Mouse (Mus musculus): ENCODE results near the gene Cd22. TPM values are rescaled to one million over a fixed set of nuclear protein-coding genes. Genes with fewer than 3 reads are reported as not detected.
A peak's percentile ranks its signal among the peaks of the same experiment; 100 is the strongest.
"Not testable (repeated sequence)": the region's sequence is repeated elsewhere in the genome, so short reads cannot be mapped to it uniquely, and the experiment has no call there.

The Cd22 gene
- polyA plus RNA-seq, 1 experiment from 2014 or later, result 0.29 TPM

- 63% methylated on average over 3 of the region's 3 CpGs for WGBS
- Histone ChIP-seq H3K27me3 (ENCODE audit: insufficient read depth, low read length) (no peaks in the 10 kb centered on the region), H3K27ac (ENCODE audit: low read length) (no peak overlapping the region), H3K4me1 (ENCODE audit: insufficient read depth, low read length) (no peaks in the 10 kb centered on the region), H3K4me3 (ENCODE audit: low read length) (no peak overlapping the region), H3K4me2 (replicated peaks; ENCODE audit: low read depth, low read length) (no peak overlapping the region), H3K9me3 (ENCODE audit: low read length) (no peaks in the 10 kb centered on the region), H3K36me3 (ENCODE audit: insufficient read depth, low read length) (no peaks in the 10 kb centered on the region), H3K9ac (replicated peaks; ENCODE audit: low read length) (no peak overlapping the region)
- ATAC-seq (ENCODE audit: low FRiP score, low TSS enrichment), result no peak
Observed at GRCm38 (mm10) chr7:30829428-30829827, 50.7 kb downstream of the Cd22 start.

GRCm38 (mm10) chr7:30828871-30829270 is 51.3 kb downstream of the Cd22 start:
- H3K27me3 ChIP-seq (ENCODE audit: insufficient read depth, low read length), result not testable (repeated sequence)

GRCm38 (mm10) chr7:30826660-30827059 is 53.5 kb downstream of the Cd22 start:
- WGBS, result 94% methylated on average over 10 of the region's 10 CpGs
- Histone ChIP-seq H3K36me3 (ENCODE audit: insufficient read depth, low read length) (no peaks in the 10 kb centered on the region), H3K4me1 (ENCODE audit: insufficient read depth, low read length) (no peaks in the 10 kb centered on the region), H3K4me2 (replicated peaks; ENCODE audit: low read depth, low read length) (no peak overlapping the region), H3K9me3 (ENCODE audit: low read length) (no peaks in the 10 kb centered on the region), H3K27ac (ENCODE audit: low read length) (no peak overlapping the region), H3K4me3 (ENCODE audit: low read length) (no peak overlapping the region), H3K27me3 (ENCODE audit: insufficient read depth, low read length) (no peaks in the 10 kb centered on the region), H3K9ac (replicated peaks; ENCODE audit: low read length) (no peak overlapping the region)
- ATAC-seq (ENCODE audit: low FRiP score, low TSS enrichment), result no peak

More at GRCm38 (mm10) chr7:30828871-30829270, 51.3 kb downstream of the Cd22 start:
- not testable (repeated sequence) for H3K4me1 ChIP-seq (ENCODE audit: insufficient read depth, low read length); H3K9me3 ChIP-seq (ENCODE audit: low read length); H3K4me2 ChIP-seq (replicated peaks; ENCODE audit: low read depth, low read length); H3K4me3 ChIP-seq (ENCODE audit: low read length); H3K9ac ChIP-seq (replicated peaks; ENCODE audit: low read length); ATAC-seq (ENCODE audit: low FRiP score, low TSS enrichment); H3K27ac ChIP-seq (ENCODE audit: low read length); H3K36me3 ChIP-seq (ENCODE audit: insufficient read depth, low read length)

- Histone ChIP-seq H3K9ac (replicated peaks; ENCODE audit: low read length) (no peak overlapping the region), H3K9me3 (ENCODE audit: low read length) (no peaks in the 10 kb centered on the region), H3K4me3 (ENCODE audit: low read length) (no peak overlapping the region), H3K36me3 (ENCODE audit: insufficient read depth, low read length) (no peaks in the 10 kb centered on the region), H3K4me2 (replicated peaks; ENCODE audit: low read depth, low read length) (no peak overlapping the region), H3K27me3 (ENCODE audit: insufficient read depth, low read length) (no peaks in the 10 kb centered on the region), H3K4me1 (ENCODE audit: insufficient read depth, low read length) (peaks cover 3% of the 10 kb centered on the region), H3K27ac (ENCODE audit: low read length) (no peak overlapping the region)
- 89% methylated on average over 3 of the region's 3 CpGs for WGBS
- ATAC-seq (ENCODE audit: low FRiP score, low TSS enrichment), result no peak
Observed at GRCm38 (mm10) chr7:30824306-30824705, 55.8 kb downstream of the Cd22 start.

- no peak within 1 kb of the TSS for H3K4me2 ChIP-seq (replicated peaks; ENCODE audit: low read depth, low read length)
- WGBS, result 90% methylated on average over 18 of the region's 18 CpGs
- no peak within 1 kb of the TSS for H3K27ac ChIP-seq (ENCODE audit: low read length)
- no peaks in the 10 kb centered on the region for H3K27me3 ChIP-seq (ENCODE audit: insufficient read depth, low read length)
- no peak for ATAC-seq (ENCODE audit: low FRiP score, low TSS enrichment)
- no peak within 1 kb of the TSS for H3K4me3 ChIP-seq (ENCODE audit: low read length)
- peaks cover 3% of the 10 kb centered on the region for H3K4me1 ChIP-seq (ENCODE audit: insufficient read depth, low read length)
- no peaks in the 10 kb centered on the region for H3K36me3 ChIP-seq (ENCODE audit: insufficient read depth, low read length)
- H3K9me3 ChIP-seq (ENCODE audit: low read length), result no peaks in the 10 kb centered on the region
- H3K9ac ChIP-seq (replicated peaks; ENCODE audit: low read length), result no peak within 1 kb of the TSS
Observed at GRCm38 (mm10) chr7:30823675-30824074, 56.5 kb downstream of the Cd22 start, which contains the start of gene Ffar2. Gene Ffar2, minus strand, starts transcription at chr7:30823775.

- Histone ChIP-seq H3K4me2 (replicated peaks; ENCODE audit: low read depth, low read length) (no peak overlapping the region), H3K27ac (ENCODE audit: low read length) (no peak overlapping the region), H3K4me3 (ENCODE audit: low read length) (no peak overlapping the region), H3K36me3 (ENCODE audit: insufficient read depth, low read length) (no peaks in the 10 kb centered on the region), H3K4me1 (ENCODE audit: insufficient read depth, low read length) (peaks cover 3% of the 10 kb centered on the region), H3K9me3 (ENCODE audit: low read length) (no peaks in the 10 kb centered on the region), H3K9ac (replicated peaks; ENCODE audit: low read length) (no peak overlapping the region), H3K27me3 (ENCODE audit: insufficient read depth, low read length) (no peaks in the 10 kb centered on the region)
- WGBS, result 41% methylated on average over 5 of the region's 5 CpGs
- ATAC-seq (ENCODE audit: low FRiP score, low TSS enrichment), result no peak; the same call in 1 of the 2 replicates
Observed at GRCm38 (mm10) chr7:30821532-30821931, 58.6 kb downstream of the Cd22 start.

GRCm38 (mm10) chr7:30820854-30821445 is 59.2 kb downstream of the Cd22 start:
- 26% methylated on average over 7 of the region's 7 CpGs for WGBS
- H3K4me3 ChIP-seq (ENCODE audit: low read length), result no peak overlapping the region
- H3K4me2 ChIP-seq (replicated peaks; ENCODE audit: low read depth, low read length), result no peak overlapping the region
- ATAC-seq (ENCODE audit: low FRiP score, low TSS enrichment), result peak; percentile 31; the same call in 1 of the 2 replicates
- H3K9ac ChIP-seq (replicated peaks; ENCODE audit: low read length), result no peak overlapping the region
- peaks cover 3% of the 10 kb centered on the region for H3K4me1 ChIP-seq (ENCODE audit: insufficient read depth, low read length)
- no peaks in the 10 kb centered on the region for H3K27me3 ChIP-seq (ENCODE audit: insufficient read depth, low read length)
- H3K27ac ChIP-seq (ENCODE audit: low read length), result no peak overlapping the region
- no peaks in the 10 kb centered on the region for H3K36me3 ChIP-seq (ENCODE audit: insufficient read depth, low read length)
- no peaks in the 10 kb centered on the region for H3K9me3 ChIP-seq (ENCODE audit: low read length)

- Histone ChIP-seq H3K4me2 (replicated peaks; ENCODE audit: low read depth, low read length) (no peak overlapping the region), H3K4me3 (ENCODE audit: low read length) (no peak overlapping the region), H3K9me3 (ENCODE audit: low read length) (no peaks in the 10 kb centered on the region), H3K4me1 (ENCODE audit: insufficient read depth, low read length) (peaks cover 3% of the 10 kb centered on the region), H3K36me3 (ENCODE audit: insufficient read depth, low read length) (no peaks in the 10 kb centered on the region), H3K27me3 (ENCODE audit: insufficient read depth, low read length) (no peaks in the 10 kb centered on the region), H3K27ac (ENCODE audit: low read length) (no peak overlapping the region), H3K9ac (replicated peaks; ENCODE audit: low read length) (no peak overlapping the region)
- WGBS, result 56% methylated on average over 6 of the region's 6 CpGs
- ATAC-seq (ENCODE audit: low FRiP score, low TSS enrichment), result no peak
Observed at GRCm38 (mm10) chr7:30820131-30820530, 60.0 kb downstream of the Cd22 start.

Other genes with a start within 250 kb of the Cd22 start
- not detected in 2 replicates for gene Etv2, start 244.5 kb downstream of the Cd22 start, polyA plus RNA-seq (2015; fragmentation: Nextera tagmentation; extraction: Ambion mirVana)
- 111 and 119 TPM in 2 replicates for gene Rbm42, start 230.0 kb downstream of the Cd22 start, polyA plus RNA-seq (2015; fragmentation: Nextera tagmentation; extraction: Ambion mirVana)
- gene Haus5, start 215.3 kb downstream of the Cd22 start, polyA plus RNA-seq (2015; fragmentation: Nextera tagmentation; extraction: Ambion mirVana), result 59.4 and 67.0 TPM in 2 replicates
- gene Pmis2, start 208.7 kb downstream of the Cd22 start, polyA plus RNA-seq (2015; fragmentation: Nextera tagmentation; extraction: Ambion mirVana), result not detected in 2 replicates
- 0.40 and 0.51 TPM in 2 replicates for gene 2200002J24Rik, start 181.4 kb downstream of the Cd22 start, polyA plus RNA-seq (2015; fragmentation: Nextera tagmentation; extraction: Ambion mirVana)
- gene Atp4a, start 168.1 kb downstream of the Cd22 start, polyA plus RNA-seq (2015; fragmentation: Nextera tagmentation; extraction: Ambion mirVana), result 2.1 and 3.2 TPM in 2 replicates
- 209 and 225 TPM in 2 replicates for gene Tmem147, start 150.8 kb downstream of the Cd22 start, polyA plus RNA-seq (2015; fragmentation: Nextera tagmentation; extraction: Ambion mirVana)
- 0.21 and 0.45 TPM in 2 replicates for gene Gapdhs, start 136.7 kb downstream of the Cd22 start, polyA plus RNA-seq (2015; fragmentation: Nextera tagmentation; extraction: Ambion mirVana)
- gene Sbsn, start 128.9 kb downstream of the Cd22 start, polyA plus RNA-seq (2015; fragmentation: Nextera tagmentation; extraction: Ambion mirVana), result 1.7 and 2.3 TPM in 2 replicates
- 0.89 and 1.2 TPM in 2 replicates for gene Dmkn, start 116.6 kb downstream of the Cd22 start, polyA plus RNA-seq (2015; fragmentation: Nextera tagmentation; extraction: Ambion mirVana)
- 1.0 and 1.5 TPM in 2 replicates for gene Krtdap, start 92.4 kb downstream of the Cd22 start, polyA plus RNA-seq (2015; fragmentation: Nextera tagmentation; extraction: Ambion mirVana)
- gene Ffar2, start 56.6 kb downstream of the Cd22 start, polyA plus RNA-seq (2015; fragmentation: Nextera tagmentation; extraction: Ambion mirVana), result 0.28 and 0.30 TPM in 2 replicates
- 0.12 and 0.24 TPM in 2 replicates for gene Ffar3, start 24.2 kb downstream of the Cd22 start, polyA plus RNA-seq (2015; fragmentation: Nextera tagmentation; extraction: Ambion mirVana)
- gene Ffar1, start 18.8 kb downstream of the Cd22 start, polyA plus RNA-seq (2015; fragmentation: Nextera tagmentation; extraction: Ambion mirVana), result not detected in 2 replicates
- 0.59 and 0.74 TPM in 2 replicates for gene Mag, start 34.5 kb upstream of the Cd22 start, polyA plus RNA-seq (2015; fragmentation: Nextera tagmentation; extraction: Ambion mirVana)
- gene Hamp2, start 44.3 kb upstream of the Cd22 start, polyA plus RNA-seq (2015; fragmentation: Nextera tagmentation; extraction: Ambion mirVana), result not detected in 2 replicates
- gene Hamp, start 63.7 kb upstream of the Cd22 start, polyA plus RNA-seq (2015; fragmentation: Nextera tagmentation; extraction: Ambion mirVana), result not detected in 2 replicates
- 19.8 and 25.3 TPM in 2 replicates for gene Usf2, start 76.5 kb upstream of the Cd22 start, polyA plus RNA-seq (2015; fragmentation: Nextera tagmentation; extraction: Ambion mirVana)
- 72.5 and 73.5 TPM in 2 replicates for gene Lsr, start 93.1 kb upstream of the Cd22 start, polyA plus RNA-seq (2015; fragmentation: Nextera tagmentation; extraction: Ambion mirVana)
- gene Fam187b, start 93.4 kb upstream of the Cd22 start, polyA plus RNA-seq (2015; fragmentation: Nextera tagmentation; extraction: Ambion mirVana), result 8.0 and 9.0 TPM in 2 replicates
- 32.6 and 34.0 TPM in 2 replicates for gene Fxyd5, start 162.1 kb upstream of the Cd22 start, polyA plus RNA-seq (2015; fragmentation: Nextera tagmentation; extraction: Ambion mirVana)
- gene Fxyd7, start 171.1 kb upstream of the Cd22 start, polyA plus RNA-seq (2015; fragmentation: Nextera tagmentation; extraction: Ambion mirVana), result 11.1 and 11.4 TPM in 2 replicates
- gene Fxyd1, start 176.9 kb upstream of the Cd22 start, polyA plus RNA-seq (2015; fragmentation: Nextera tagmentation; extraction: Ambion mirVana), result 45.7 and 48.3 TPM in 2 replicates
- gene Lgi4, start 179.0 kb upstream of the Cd22 start, polyA plus RNA-seq (2015; fragmentation: Nextera tagmentation; extraction: Ambion mirVana), result 0.32 and 0.33 TPM in 2 replicates
- gene Fxyd3, start 196.4 kb upstream of the Cd22 start, polyA plus RNA-seq (2015; fragmentation: Nextera tagmentation; extraction: Ambion mirVana), result 15.0 and 19.0 TPM in 2 replicates
- 72.9 and 77.0 TPM in 2 replicates for gene Hpn, start 234.9 kb upstream of the Cd22 start, polyA plus RNA-seq (2015; fragmentation: Nextera tagmentation; extraction: Ambion mirVana)
- gene Scn1b, start 246.7 kb upstream of the Cd22 start, polyA plus RNA-seq (2015; fragmentation: Nextera tagmentation; extraction: Ambion mirVana), result 1.4 and 1.8 TPM in 2 replicates

Data from kidney, embryonic 16.5 days (tissue).